Mouse (Mus musculus) adrenal gland, postnatal 36 days (tissue): ENCODE measurements around the gene Vegfa. TPM values are rescaled to one million over a fixed set of nuclear protein-coding genes. Genes with fewer than 3 reads are reported as not detected.
A peak's percentile ranks its signal among the peaks of the same experiment; 100 is the strongest.

ENCODE experiments used
- DNase-seq, 2 experiments: peaks; one replicate each; pipeline ENCODE4 v3.0.0; 2021; ENCODE audit warnings: mixed read lengths in 1 of 2
- total RNA-seq, 2 experiments: library from RNA; stranded (reverse); gene quantifications; 2 replicates each; pipeline ENCODE4 v1.2.3; 2021

Gene Vegfa
- total RNA-seq, 2 experiments from 2014 or later = 330 to 830 TPM

GRCm38 (mm10) chr17:46052146-46052545, 20.0 kb upstream of the Vegfa start:
- DNase-seq = no peak

GRCm38 (mm10) chr17:46051356-46051755, 19.2 kb upstream of the Vegfa start:
- DNase-seq = peak in 1 of 2 experiments; percentile 32

- no peak for DNase-seq
Measured at GRCm38 (mm10) chr17:46049567-46049966, 17.4 kb upstream of the Vegfa start.

DNA sequence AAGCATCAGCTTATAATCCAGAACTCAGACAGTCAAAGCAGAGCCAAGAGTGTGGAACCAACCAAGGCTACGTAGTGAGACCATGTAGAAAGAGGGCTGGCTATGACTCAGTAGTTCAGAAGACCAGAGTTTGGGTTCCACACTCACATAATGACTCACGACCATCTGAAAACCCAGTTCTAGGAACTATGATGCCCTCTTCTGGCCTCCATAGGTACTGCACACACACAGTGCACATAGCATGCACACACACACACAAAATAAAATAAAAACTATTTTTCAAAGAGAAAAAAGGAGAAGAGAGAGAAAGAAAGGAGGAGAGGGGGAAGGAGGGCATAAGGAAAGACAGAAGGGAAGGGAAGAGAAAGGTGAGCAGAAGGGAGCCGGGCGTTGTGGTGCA, 16.0 kb upstream of the Vegfa start:
- no peak for DNase-seq

GRCm38 (mm10) chr17:46045742-46046141, 13.6 kb upstream of the Vegfa start:
- DNase-seq = no peak

- DNase-seq = no peak
Measured at GRCm38 (mm10) chr17:46044953-46045352, 12.8 kb upstream of the Vegfa start.

GRCm38 (mm10) chr17:46042158-46042557, 10.0 kb upstream of the Vegfa start:
- no peak for DNase-seq

- DNase-seq = no peak
Measured at GRCm38 (mm10) chr17:46041679-46042078, 9.5 kb upstream of the Vegfa start.

- peak in 1 of 2 experiments; percentile 66 for DNase-seq
Measured at GRCm38 (mm10) chr17:46041223-46041622, 9.1 kb upstream of the Vegfa start.

- DNase-seq = no peak
Measured at GRCm38 (mm10) chr17:46040561-46040960, 8.4 kb upstream of the Vegfa start.

GRCm38 (mm10) chr17:46038906-46039305, 6.7 kb upstream of the Vegfa start:
- DNase-seq = no peak

- DNase-seq = peak; percentile 63 to 65
Measured at GRCm38 (mm10) chr17:46036400-46036799, 4.2 kb upstream of the Vegfa start.

- no peak for DNase-seq
Measured at GRCm38 (mm10) chr17:46034110-46034509, 1.9 kb upstream of the Vegfa start.

DNA sequence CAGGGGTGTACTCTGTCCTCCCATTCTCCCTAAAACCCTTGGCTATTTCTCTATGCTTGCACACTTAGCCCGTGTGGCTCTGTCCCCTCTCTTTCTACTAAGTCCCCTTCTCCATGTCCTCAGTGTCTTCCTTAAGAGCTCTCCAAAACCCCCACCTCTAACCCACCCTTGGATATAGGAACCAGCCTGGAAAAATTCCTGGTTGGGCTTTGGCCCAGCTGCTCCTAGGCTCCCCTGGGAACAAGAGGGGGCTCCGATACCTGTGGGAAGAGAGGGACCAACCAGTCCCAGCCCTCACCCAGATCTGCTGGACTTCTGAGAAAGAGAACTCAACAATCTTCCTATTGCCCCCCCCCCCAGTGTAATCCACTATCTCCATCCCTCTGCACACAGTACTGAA, 1.4 kb upstream of the Vegfa start:
- DNase-seq = no peak

DNA sequence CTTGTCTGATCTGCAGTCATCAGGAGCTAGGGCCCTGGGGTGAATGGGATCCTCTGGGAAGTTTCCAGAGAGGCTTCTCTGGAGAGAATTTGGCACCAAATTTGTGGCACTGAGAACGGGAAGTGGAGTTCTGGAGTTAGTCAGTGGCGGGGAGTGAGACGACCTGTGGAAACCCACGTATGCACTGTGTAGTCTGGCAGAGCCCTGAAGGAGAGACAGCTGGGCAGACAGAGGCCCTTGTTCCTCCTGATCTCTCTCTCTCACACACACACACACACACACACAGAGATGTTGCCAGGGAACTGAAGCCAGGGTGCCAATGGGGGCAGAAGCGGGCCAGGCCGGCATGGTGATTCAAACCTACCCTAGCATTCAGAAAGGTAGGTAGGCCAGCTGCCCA, 953 bp upstream of the Vegfa start:
- no peak for DNase-seq

GRCm38 (mm10) chr17:46031621-46032211, 453 bp downstream of the Vegfa start:
- peak; percentile 83 to 86 for DNase-seq

GRCm38 (mm10) chr17:46030731-46031620, 1.2 kb downstream of the Vegfa start:
- peak; percentile 90 to 91 for DNase-seq

GRCm38 (mm10) chr17:46030323-46030730, 1.8 kb downstream of the Vegfa start:
- peak; percentile 67 to 83 for DNase-seq

DNA sequence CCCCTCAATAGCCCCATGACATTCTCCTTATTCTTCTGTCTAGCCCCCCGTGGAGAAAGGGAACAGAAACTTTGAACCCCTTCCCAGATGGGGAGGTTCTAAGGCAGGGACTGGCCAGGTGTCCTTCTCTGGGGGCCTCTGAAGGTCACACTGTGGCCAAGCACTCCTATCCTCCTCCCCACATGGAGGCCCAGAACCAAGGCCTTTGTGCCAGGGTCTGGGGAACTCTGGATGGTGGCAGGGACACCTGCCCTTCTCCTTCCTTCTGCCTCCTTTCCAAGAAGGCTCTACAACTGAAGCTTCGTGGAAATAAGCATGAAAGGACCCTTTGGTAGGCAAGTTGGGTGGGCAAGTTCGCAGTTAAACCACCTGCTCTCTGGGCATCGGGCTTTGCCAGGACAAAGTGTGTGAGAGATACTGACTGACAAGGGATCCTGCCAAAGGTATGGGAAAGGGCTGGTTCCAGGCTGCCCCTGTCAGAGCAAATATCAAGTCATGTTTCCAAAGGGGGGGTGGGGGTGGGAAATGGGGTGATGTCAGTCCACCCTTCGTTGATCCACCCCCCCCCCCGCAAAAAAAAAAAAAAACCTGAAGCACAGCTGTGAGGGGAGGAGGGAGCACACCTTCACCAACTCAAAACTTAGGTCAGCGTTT, 2.5 kb downstream of the Vegfa start:
- DNase-seq = peak in 1 of 2 experiments; percentile 48

GRCm38 (mm10) chr17:46029052-46029553, 3.1 kb downstream of the Vegfa start:
- DNase-seq = no peak

- DNase-seq = peak; percentile 69 to 76
Measured at GRCm38 (mm10) chr17:46028210-46029051, 3.7 kb downstream of the Vegfa start.
